Mouse (Mus musculus): ENCODE results near the gene Uqcrq. TPM values are rescaled to one million over a fixed set of nuclear protein-coding genes. Genes with fewer than 3 reads are reported as not detected.

Uqcrq gene
- polyA plus RNA-seq, 1 experiment from 2014 or later = 1,424 TPM

DNA sequence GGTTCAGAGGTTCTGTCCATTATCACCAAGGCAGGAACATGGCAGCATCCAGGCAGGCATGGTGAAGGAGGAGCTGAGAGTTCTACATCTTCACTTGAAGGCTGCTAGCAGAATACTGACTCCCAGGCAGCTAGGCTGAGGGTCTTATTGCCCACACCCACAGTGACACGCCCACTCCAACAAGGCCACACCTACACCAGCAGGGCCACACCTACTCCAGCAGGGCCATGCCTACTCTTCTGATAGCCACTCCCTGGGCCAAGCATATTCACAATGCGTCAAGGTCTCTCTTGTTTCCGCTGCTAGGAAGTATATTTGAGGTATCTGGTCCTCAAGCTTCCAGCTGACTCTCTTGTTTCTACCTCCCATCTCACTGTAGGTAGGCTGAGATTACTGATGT lies 28.4 kb upstream of the Uqcrq start:
- peaks cover 26% of the 10 kb centered on the region for H3K27me3 ChIP-seq (ENCODE audit: control insufficient read depth, insufficient read depth, low read length)

GRCm38 (mm10) chr11:53457372-53457954 lies 26.8 kb upstream of the Uqcrq start:
- no peaks in the 10 kb centered on the region for H3K9me3 ChIP-seq (ENCODE audit: control insufficient read depth, low read length)
- H3K4me2 ChIP-seq (ENCODE audit: low read length) = peak overlapping the region; percentile 93
- H3K27ac ChIP-seq (replicated peaks in 1 of 2; ENCODE audit: control insufficient read depth in 1 of 2, insufficient read depth in 1 of 2, low read depth in 2 of 2, low read length in 2 of 2) = peak overlapping the region in 1 of 2 experiments; percentile 64; a peak in 2 of 4 replicates
- ATAC-seq (ENCODE audit: insufficient number of reproducible peaks, insufficient read depth, low FRiP score, low read depth) = 0 out of 2 replicates have a peak, but pooled peaks have one; percentile 18
- WGBS = 9% methylated on average over 29 of the region's 29 CpGs
- peak overlapping the region; percentile 74 for H3K9ac ChIP-seq (ENCODE audit: low read length)
- no peaks in the 10 kb centered on the region for H3K4me1 ChIP-seq (ENCODE audit: control insufficient read depth in 2 of 2, insufficient read depth in 2 of 2, low read length in 2 of 2)
- H3K27me3 ChIP-seq (ENCODE audit: control insufficient read depth, insufficient read depth, low read length) = peaks cover 16% of the 10 kb centered on the region
- H3K4me3 ChIP-seq (ENCODE audit: control insufficient read depth in 1 of 2, insufficient read depth in 1 of 2, low read depth in 1 of 2, low read length in 2 of 2) = peak overlapping the region; percentile 61 to 69
- H3K36me3 ChIP-seq (ENCODE audit: control insufficient read depth, insufficient read depth, low read length) = no peaks in the 10 kb centered on the region

More for the DNA sequence above, 28.4 kb upstream of the Uqcrq start:
- no peak for ATAC-seq (ENCODE audit: insufficient number of reproducible peaks, insufficient read depth, low FRiP score, low read depth)
- no peaks in the 10 kb centered on the region for H3K9me3 ChIP-seq (ENCODE audit: control insufficient read depth, low read length)
- WGBS = 65% methylated on average over 3 of the region's 3 CpGs
- H3K4me3 ChIP-seq (ENCODE audit: control insufficient read depth in 1 of 2, insufficient read depth in 1 of 2, low read depth in 1 of 2, low read length in 2 of 2) = no peak overlapping the region
- H3K4me2 ChIP-seq (ENCODE audit: low read length) = no peak overlapping the region
- H3K9ac ChIP-seq (ENCODE audit: low read length) = no peak overlapping the region
- H3K27ac ChIP-seq (replicated peaks in 1 of 2; ENCODE audit: control insufficient read depth in 1 of 2, insufficient read depth in 1 of 2, low read depth in 2 of 2, low read length in 2 of 2) = no peak overlapping the region
- no peaks in the 10 kb centered on the region for H3K36me3 ChIP-seq (ENCODE audit: control insufficient read depth, insufficient read depth, low read length)
- H3K4me1 ChIP-seq (ENCODE audit: control insufficient read depth in 2 of 2, insufficient read depth in 2 of 2, low read length in 2 of 2) = peaks cover 0 to 4% of the 10 kb centered on the region in 2 experiments; a peak in 2 of 4 replicates

DNA sequence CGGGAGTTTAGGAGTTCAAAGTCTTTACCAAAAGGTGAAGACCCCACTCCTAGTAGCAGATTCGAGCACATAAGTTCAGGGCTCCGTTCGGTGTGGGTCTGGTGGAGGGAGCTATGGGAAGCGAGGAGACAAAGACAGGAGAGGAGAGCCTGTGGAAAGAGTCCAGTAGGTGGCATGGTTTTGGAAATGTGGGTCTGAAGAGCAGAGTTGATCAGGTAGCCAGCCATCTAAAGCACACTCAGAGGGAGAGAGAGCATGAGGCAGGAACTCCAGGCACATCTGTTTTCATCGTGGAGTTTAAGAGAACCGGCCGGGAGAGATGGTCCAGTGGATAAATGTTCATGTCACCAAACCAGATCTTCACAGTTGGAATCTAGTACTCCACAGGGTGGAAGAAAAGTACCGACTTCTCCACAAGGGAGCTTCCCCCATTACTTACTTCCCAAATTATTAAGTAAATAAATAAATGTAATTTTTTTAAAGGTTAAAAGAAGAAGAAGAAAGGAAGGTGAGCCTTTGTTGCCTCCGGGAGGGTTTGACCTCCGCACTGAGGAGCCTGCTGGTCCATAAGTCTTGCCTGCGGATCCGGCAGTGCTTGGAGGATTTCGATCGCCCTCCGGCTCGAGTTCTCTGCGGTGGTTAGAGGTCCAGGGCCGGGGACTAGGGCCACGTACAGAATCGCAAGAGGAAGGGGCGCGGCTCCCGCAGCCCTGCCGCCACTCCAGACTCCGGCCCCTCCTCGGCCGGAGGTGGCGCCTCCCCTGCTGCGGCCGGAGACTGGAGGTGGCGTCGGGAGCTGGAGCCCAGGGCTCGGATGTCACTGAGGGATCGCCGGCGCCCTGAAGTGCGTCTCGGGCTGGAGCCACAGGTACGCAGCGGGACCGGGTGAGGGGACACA lies 26.1 kb upstream of the Uqcrq start, which contains the start of the genes Gm10447 and Shroom1:
Gm10447 (minus strand) TSS at position 637 of the 898 bp plus-strand sequence.
Shroom1 (plus strand) TSS at position 732 of the 898 bp plus-strand sequence.
- Histone ChIP-seq H3K27ac (replicated peaks in 1 of 2; ENCODE audit: control insufficient read depth in 1 of 2, insufficient read depth in 1 of 2, low read depth in 2 of 2, low read length in 2 of 2) (peak within 1 kb of the TSS in 1 of 2 experiments; percentile 64; a peak in 2 of 4 replicates), H3K9ac (ENCODE audit: low read length) (peak within 1 kb of the TSS; percentile 74), H3K27me3 (ENCODE audit: control insufficient read depth, insufficient read depth, low read length) (peaks cover 8% of the 10 kb centered on the region), H3K9me3 (ENCODE audit: control insufficient read depth, low read length) (no peaks in the 10 kb centered on the region), H3K4me1 (ENCODE audit: control insufficient read depth in 2 of 2, insufficient read depth in 2 of 2, low read length in 2 of 2) (no peaks in the 10 kb centered on the region), H3K4me2 (ENCODE audit: low read length) (peak within 1 kb of the TSS; percentile 93), H3K4me3 (ENCODE audit: control insufficient read depth in 1 of 2, insufficient read depth in 1 of 2, low read depth in 1 of 2, low read length in 2 of 2) (peak within 1 kb of the TSS; percentile 61 to 69), H3K36me3 (ENCODE audit: control insufficient read depth, insufficient read depth, low read length) (no peaks in the 10 kb centered on the region)
- peak; percentile 63 for ATAC-seq (ENCODE audit: insufficient number of reproducible peaks, insufficient read depth, low FRiP score, low read depth)
- WGBS = 2% methylated on average over 42 of the region's 42 CpGs

DNA sequence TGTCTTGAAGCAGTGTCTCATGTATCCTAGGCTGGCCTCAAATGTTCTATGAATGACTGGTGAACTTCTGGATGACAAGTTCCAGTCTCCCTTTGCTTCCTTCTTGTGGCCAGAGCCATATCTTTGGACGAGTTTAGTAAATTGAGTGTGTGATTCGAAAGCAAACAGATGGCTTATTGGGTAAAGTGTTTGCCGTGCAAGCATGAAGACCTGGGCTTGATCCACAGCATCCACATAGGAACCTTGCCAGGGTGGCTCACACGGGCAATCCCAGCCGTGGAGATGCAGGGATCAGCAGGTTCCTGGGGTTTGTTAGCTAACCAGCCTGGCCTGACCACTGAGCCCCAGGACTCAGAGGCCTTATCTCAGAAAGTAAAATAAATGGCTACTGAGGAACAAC lies 22.4 kb upstream of the Uqcrq start:
- no peaks in the 10 kb centered on the region for H3K27me3 ChIP-seq (ENCODE audit: control insufficient read depth, insufficient read depth, low read length)
- no peak overlapping the region for H3K4me3 ChIP-seq (ENCODE audit: control insufficient read depth in 1 of 2, insufficient read depth in 1 of 2, low read depth in 1 of 2, low read length in 2 of 2)
- H3K9me3 ChIP-seq (ENCODE audit: control insufficient read depth, low read length) = no peaks in the 10 kb centered on the region
- ATAC-seq (ENCODE audit: insufficient number of reproducible peaks, insufficient read depth, low FRiP score, low read depth) = no peak
- no peak overlapping the region for H3K9ac ChIP-seq (ENCODE audit: low read length)
- H3K27ac ChIP-seq (replicated peaks in 1 of 2; ENCODE audit: control insufficient read depth in 1 of 2, insufficient read depth in 1 of 2, low read depth in 2 of 2, low read length in 2 of 2) = no peak overlapping the region
- no peaks in the 10 kb centered on the region for H3K36me3 ChIP-seq (ENCODE audit: control insufficient read depth, insufficient read depth, low read length)
- H3K4me2 ChIP-seq (ENCODE audit: low read length) = no peak overlapping the region
- WGBS = 84% methylated on average over 5 of the region's 5 CpGs
- peaks cover 0 to 4% of the 10 kb centered on the region in 2 experiments; a peak in 2 of 4 replicates for H3K4me1 ChIP-seq (ENCODE audit: control insufficient read depth in 2 of 2, insufficient read depth in 2 of 2, low read length in 2 of 2)

GRCm38 (mm10) chr11:53452396-53452795 lies 21.8 kb upstream of the Uqcrq start:
- Histone ChIP-seq H3K4me1 (ENCODE audit: control insufficient read depth in 2 of 2, insufficient read depth in 2 of 2, low read length in 2 of 2) (peaks cover 0 to 4% of the 10 kb centered on the region in 2 experiments; a peak in 2 of 4 replicates), H3K36me3 (ENCODE audit: control insufficient read depth, insufficient read depth, low read length) (no peaks in the 10 kb centered on the region), H3K27ac (replicated peaks in 1 of 2; ENCODE audit: control insufficient read depth in 1 of 2, insufficient read depth in 1 of 2, low read depth in 2 of 2, low read length in 2 of 2) (no peak overlapping the region), H3K9ac (ENCODE audit: low read length) (no peak overlapping the region), H3K4me3 (ENCODE audit: control insufficient read depth in 1 of 2, insufficient read depth in 1 of 2, low read depth in 1 of 2, low read length in 2 of 2) (no peak overlapping the region), H3K4me2 (ENCODE audit: low read length) (no peak overlapping the region), H3K9me3 (ENCODE audit: control insufficient read depth, low read length) (no peaks in the 10 kb centered on the region), H3K27me3 (ENCODE audit: control insufficient read depth, insufficient read depth, low read length) (no peaks in the 10 kb centered on the region)
- no peak for ATAC-seq (ENCODE audit: insufficient number of reproducible peaks, insufficient read depth, low FRiP score, low read depth)
- WGBS = 92% methylated on average over 9 of the region's 9 CpGs

- 55% methylated on average over 2 of the region's 2 CpGs for WGBS
- no peaks in the 10 kb centered on the region for H3K27me3 ChIP-seq (ENCODE audit: control insufficient read depth, insufficient read depth, low read length)
Observed at GRCm38 (mm10) chr11:53451361-53451760, 20.7 kb upstream of the Uqcrq start.

DNA sequence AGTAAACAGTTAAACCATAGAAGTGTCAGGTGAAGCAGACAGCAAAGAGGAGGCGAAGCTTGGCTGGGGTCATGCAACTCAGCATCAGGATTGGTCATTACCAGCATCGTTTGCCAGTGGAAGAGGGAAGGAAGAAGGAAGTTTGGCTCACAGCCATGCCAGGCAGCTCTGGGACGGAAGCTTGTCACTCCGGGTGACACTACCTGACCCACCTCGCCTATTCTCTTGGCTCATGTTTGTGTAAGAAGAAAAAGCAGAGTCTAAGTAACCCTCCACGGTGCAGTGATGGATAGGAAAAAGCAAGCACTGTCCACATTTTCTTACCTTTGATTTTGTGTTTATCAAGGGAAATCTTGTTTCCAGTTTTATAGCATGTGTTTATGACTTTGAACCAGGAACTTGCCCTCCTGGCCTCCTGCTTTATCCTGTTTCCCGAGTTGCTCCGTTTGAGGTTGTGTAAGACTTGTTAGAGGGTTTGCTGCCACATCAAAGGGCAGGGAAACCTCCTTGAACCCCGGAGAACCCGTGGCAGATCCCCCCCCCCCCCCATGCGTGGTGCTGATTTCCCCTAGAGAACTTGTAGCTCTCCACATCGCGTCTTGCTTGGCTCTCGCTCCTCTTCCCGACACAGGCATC lies 19.6 kb upstream of the Uqcrq start:
- peaks cover 3 to 4% of the 10 kb centered on the region in 2 experiments; a peak in 2 of 4 replicates for H3K4me1 ChIP-seq (ENCODE audit: control insufficient read depth in 2 of 2, insufficient read depth in 2 of 2, low read length in 2 of 2)
- H3K9ac ChIP-seq (ENCODE audit: low read length) = no peak overlapping the region
- no peak for ATAC-seq (ENCODE audit: insufficient number of reproducible peaks, insufficient read depth, low FRiP score, low read depth)
- no peak overlapping the region for H3K4me3 ChIP-seq (ENCODE audit: control insufficient read depth in 1 of 2, insufficient read depth in 1 of 2, low read depth in 1 of 2, low read length in 2 of 2)
- H3K9me3 ChIP-seq (ENCODE audit: control insufficient read depth, low read length) = no peaks in the 10 kb centered on the region
- H3K27ac ChIP-seq (replicated peaks in 1 of 2; ENCODE audit: control insufficient read depth in 1 of 2, insufficient read depth in 1 of 2, low read depth in 2 of 2, low read length in 2 of 2) = no peak overlapping the region
- 28% methylated on average over 15 of the region's 15 CpGs for WGBS
- H3K27me3 ChIP-seq (ENCODE audit: control insufficient read depth, insufficient read depth, low read length) = no peaks in the 10 kb centered on the region
- no peaks in the 10 kb centered on the region for H3K36me3 ChIP-seq (ENCODE audit: control insufficient read depth, insufficient read depth, low read length)
- H3K4me2 ChIP-seq (ENCODE audit: low read length) = no peak overlapping the region

More at GRCm38 (mm10) chr11:53451361-53451760, 20.7 kb upstream of the Uqcrq start:
- Histone ChIP-seq H3K9me3 (ENCODE audit: control insufficient read depth, low read length) (no peaks in the 10 kb centered on the region), H3K9ac (ENCODE audit: low read length) (no peak overlapping the region), H3K4me3 (ENCODE audit: control insufficient read depth in 1 of 2, insufficient read depth in 1 of 2, low read depth in 1 of 2, low read length in 2 of 2) (no peak overlapping the region), H3K4me1 (ENCODE audit: control insufficient read depth in 2 of 2, insufficient read depth in 2 of 2, low read length in 2 of 2) (peaks cover 0 to 4% of the 10 kb centered on the region in 2 experiments; a peak in 2 of 4 replicates), H3K27ac (replicated peaks in 1 of 2; ENCODE audit: control insufficient read depth in 1 of 2, insufficient read depth in 1 of 2, low read depth in 2 of 2, low read length in 2 of 2) (no peak overlapping the region), H3K36me3 (ENCODE audit: control insufficient read depth, insufficient read depth, low read length) (no peaks in the 10 kb centered on the region), H3K4me2 (ENCODE audit: low read length) (no peak overlapping the region)
- ATAC-seq (ENCODE audit: insufficient number of reproducible peaks, insufficient read depth, low FRiP score, low read depth) = no peak
